Mouse (Mus musculus) regulatory T cell (primary cell): ENCODE data around the gene Gpatch1.

ENCODE experiments used
- in situ Hi-C: fragments of 300-600 bp; cut with MboI, MseI; formaldehyde crosslinking; loops from one replicate; pipeline ENCODE4 v1.15.1; 2025; ENCODE audit warnings: high pct_unique_total_duplicates

Gpatch1 gene

DNA sequence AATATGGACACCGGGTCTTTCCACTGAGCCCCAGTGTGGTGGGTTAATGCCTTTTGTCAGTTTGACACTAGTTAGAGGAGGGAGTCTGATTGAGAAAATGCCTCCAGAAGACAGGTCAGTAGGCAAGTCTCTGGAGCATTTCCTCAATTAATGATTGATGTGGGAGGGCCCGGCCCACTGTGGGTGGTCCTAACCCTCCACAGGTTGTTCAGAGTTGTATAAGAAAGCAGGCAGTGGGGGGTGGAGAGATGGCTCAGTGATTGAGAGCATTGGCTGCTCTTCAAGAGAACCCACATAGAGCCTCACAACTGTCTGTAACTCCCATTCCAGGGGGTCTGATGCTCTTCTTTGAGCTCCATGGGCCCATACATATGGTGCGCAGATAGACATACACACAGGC is 13.3 kb upstream of the Gpatch1 start:
- in situ Hi-C loops, result no loop called here

DNA sequence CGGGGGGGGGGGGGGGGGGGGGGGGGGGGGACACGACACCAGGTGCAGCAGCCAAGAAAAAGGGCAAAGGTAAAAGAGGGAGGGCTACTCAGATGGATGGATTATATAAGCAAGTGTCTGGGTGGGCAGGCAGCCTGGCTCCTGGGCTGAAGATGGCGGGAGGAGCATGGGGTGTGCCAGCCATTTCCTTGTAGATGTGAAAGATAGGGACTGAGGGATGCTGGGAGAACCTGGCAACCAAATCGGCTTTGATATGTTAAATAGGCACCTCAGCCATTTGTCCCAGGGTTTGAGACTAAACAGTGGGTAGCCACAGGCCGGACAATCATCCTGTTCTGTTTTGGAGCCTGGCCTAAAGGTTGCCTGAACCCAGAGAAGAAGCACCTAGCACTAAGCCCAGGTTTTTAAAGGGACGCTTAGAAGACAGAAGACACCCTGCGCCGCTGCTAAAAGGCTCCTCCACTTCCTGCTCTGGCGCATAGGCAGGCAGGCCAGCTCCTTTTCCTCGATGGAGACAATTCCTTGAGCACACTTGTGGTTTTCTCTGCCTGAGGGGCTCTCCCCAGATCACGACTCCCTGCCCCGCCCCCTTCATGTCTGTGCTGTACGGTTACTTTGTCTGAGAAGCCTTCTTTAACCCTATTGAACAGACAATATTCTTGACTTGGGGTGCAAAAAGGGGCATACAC is 4.6 kb upstream of the Gpatch1 start:
- in situ Hi-C loops, result no loop called here

DNA sequence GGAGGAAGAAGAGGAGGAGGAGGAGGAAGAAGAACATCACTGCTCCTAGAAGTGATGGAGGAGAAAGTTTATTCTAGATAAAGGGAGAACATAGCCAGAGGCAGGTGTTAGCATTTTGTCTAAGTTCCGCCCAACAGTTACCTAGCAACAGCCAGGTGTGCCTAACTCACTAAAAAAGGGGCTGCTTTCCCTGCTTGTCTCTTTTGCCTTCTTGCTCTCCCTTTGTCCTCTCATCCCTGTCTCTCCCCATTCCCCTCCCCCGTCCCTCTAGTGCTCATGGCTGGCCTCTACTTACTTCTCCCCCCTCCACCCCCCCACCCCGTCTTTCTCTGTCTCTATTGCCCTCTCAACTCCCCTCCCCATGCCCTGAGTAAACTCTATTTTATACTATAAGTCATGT is 3.9 kb upstream of the Gpatch1 start:
- in situ Hi-C loops, result no loop called here

DNA sequence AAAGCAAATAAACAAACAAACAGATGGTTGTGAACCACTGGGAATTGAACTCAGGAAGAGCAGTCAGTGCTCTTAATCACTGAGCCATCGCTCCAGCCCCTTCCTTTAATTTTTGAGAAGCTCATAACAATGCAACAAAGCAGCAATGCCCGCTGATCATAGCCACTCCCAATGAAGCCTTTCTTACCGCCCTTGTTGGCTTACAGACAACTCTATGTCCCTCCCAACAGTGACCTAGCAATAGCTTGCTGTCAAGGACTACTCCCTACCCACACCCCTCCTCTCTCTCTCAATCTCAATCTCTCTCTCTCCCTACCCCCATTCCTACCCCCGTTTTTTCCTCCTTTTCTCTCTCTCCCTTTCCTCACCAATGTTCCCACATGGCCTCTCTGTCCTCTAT is 1.5 kb upstream of the Gpatch1 start:
- in situ Hi-C loops, result loop anchor here (10.0 kb wide), 1 partner anchor 915 kb away; no protein-coding TSS in a partner anchor

DNA sequence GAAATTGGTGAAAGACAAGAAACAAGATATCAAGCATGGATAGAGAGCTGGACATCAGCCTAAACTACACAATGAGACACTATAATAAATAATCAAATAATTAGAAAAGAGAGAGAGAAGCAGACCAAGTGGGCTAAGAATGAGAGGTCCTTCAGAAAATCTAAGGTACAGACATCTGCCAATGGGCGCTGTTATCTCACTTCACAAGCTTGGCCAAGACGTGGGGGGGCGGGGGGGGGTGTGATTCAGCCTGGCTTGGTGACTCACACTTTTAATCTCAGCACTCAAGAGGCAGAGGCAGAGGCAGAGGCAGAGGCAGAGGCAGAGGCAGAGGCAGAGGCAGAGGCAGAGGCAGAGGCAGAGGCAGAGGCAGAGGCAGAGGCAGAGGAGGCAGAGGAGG is 981 bp upstream of the Gpatch1 start:
- in situ Hi-C loops, result loop anchor here (10.0 kb wide), 1 partner anchor 914 kb away; no protein-coding TSS in a partner anchor

DNA sequence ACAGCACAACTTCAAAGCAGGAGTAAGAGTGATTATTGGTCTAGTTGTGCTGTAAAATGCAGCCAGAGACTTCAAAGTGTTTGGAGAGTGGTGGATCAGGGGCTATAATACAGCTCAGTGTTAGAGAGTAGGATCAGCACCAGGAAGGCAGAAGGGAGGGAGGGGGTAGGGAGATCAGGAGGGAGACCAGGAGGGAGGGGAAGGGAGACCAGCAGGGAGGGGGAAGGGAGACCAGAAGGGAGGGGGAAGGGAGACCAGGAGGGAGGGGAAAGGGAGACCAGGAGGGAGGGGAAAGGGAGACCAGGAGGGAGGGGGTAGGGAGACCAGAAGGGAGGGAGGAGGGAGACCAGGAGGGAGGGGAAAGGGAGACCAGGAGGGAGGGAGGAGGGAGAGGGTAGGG is 4.1 kb downstream of the Gpatch1 start:
- in situ Hi-C loops, result loop anchor here (10.0 kb wide), 1 partner anchor 909 kb away; no protein-coding TSS in a partner anchor

DNA sequence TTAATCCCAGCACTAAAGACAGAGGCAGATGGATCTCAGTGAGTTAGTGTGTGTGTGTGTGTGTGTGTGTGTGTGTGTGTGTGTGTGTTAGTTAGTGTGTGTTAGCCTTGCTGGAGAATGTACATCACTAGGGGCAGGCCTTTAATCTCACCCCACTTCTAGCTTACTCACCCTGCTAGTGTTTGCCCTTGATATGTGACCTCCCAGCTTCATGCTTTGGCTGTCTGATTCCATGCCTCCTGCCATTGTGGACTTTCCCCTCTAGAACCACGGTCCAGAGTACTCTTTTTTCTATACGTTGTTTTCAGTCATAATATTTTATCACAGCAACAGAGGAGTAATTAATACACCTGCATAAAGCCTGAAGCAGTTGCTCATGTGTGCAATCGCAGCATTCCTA is 7.0 kb downstream of the Gpatch1 start:
- in situ Hi-C loops, result loop anchor here (10.0 kb wide), 1 partner anchor 906 kb away; no protein-coding TSS in a partner anchor

DNA sequence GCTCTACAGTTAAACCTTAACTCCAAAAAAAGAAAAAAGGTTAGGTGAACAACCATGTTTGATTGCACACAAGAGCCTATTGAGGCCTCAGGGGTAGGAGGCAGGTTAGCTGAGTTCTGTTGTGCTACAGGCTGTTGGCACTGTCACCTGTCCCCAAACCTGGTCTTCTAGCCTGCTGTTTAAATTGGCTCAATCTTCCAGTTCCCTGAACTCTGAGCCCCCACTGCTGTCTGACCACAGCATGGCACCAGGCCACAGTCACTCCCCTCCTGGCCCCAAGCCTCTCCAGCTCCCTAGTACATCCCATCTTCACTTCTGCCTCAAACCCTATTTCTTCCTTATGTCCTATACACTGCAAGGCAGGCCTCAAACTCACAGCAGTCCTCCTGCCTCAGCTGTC is 17.4 kb downstream of the Gpatch1 start:
- in situ Hi-C loops, result no loop called here

DNA sequence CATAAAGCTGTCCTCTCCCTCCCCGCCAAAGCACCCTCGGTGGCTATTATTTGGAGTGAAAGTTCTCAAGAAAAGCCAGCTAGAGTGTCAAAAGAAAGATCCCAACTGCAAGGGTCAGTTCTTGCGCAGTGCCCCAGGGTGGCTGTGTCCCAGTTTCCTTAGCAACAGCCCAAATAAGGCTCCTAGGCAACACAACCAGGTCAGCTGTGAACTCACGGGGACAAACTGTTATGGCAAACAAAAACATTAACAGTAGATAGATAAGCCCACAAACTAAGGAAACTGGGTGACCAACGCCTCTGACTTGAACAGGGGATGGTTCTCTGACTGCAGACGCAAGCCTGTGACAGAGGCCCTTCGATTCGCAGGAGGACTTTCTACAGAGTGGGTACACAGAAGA is 18.6 kb downstream of the Gpatch1 start:
- in situ Hi-C loops, result loop anchor here (5.0 kb wide), 1 partner anchor 93 kb away; no protein-coding TSS in a partner anchor

DNA sequence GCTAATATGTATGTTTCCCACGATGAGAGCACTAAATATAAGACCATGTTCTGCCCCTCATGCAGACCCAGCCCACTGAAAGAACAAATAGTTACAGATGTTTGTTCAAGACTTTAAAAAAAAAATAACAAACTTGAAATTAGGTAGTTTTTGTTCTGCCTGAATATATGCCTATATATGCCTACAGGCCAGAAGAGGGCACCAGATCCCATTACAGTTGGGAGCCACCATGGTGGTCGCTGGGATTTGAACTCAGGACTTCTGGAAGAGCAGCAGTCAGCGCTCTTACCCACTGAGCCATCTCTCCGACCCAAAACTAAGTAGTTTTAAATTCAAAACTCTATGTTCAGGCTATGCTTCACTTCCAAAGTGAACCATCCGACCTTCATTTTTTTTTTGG is 20.4 kb downstream of the Gpatch1 start:
- in situ Hi-C loops, result loop anchor here (5.0 kb wide), 1 partner anchor 94 kb away; no protein-coding TSS in a partner anchor

DNA sequence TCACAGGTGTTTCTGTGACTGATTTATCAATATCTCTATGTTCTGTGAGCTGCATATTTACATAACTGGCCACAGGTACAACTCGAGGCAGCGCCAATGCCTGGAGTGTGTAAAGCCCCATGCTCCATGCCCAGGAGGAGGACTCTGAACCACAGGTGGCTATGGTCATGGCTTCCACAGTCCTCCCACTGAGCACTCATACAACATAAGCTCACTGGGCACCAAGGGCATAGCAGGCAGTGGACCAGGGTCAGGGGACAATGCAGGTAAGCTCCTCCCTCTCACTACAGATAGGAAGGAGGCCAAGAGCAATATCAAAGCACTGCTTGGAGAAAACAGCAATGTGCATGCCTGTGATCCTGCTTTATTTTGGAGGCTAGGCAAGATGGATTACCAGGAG is 22.6 kb downstream of the Gpatch1 start:
- in situ Hi-C loops, result loop anchor here (5.0 kb wide), 1 partner anchor 97 kb away; no protein-coding TSS in a partner anchor

DNA sequence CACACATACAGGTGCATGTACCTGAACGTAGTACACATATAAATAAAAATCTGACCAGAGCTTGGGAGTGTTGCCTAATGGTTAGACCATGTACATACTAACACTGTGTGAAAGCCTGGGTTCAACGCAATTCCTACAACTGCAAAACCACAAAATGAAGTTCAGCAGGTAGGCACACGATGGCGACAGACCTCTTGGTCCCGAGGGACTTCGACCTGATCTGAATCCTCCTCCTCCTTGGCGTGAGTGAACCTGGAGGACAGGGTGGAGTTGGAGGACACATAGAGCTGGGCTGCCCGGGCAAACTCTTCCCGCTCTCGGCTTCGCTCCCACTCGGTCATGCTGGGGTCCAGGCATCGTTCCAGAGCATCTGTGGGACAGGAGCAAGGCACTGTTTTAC is 24.8 kb downstream of the Gpatch1 start:
- in situ Hi-C loops, result no loop called here

DNA sequence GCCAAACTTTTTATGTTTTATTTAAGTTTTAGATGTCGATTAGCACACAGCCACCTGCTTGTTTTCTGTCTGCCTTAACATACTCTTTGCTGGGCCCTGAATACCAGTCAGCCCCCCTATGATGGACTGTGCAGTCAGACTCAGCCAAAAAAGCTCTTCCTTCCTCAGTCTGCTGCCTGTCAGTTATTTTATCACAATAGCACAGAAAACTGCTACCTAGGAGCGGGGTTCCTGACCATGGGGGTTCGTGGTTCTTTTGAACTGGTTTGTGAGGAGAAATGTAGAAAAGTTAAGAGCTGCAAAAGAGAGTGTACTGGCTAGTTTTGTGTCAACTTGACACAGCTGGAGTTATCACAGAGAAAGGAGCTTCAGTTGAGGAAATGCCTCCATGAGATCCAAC is 39.3 kb downstream of the Gpatch1 start:
- in situ Hi-C loops, result no loop called here

DNA sequence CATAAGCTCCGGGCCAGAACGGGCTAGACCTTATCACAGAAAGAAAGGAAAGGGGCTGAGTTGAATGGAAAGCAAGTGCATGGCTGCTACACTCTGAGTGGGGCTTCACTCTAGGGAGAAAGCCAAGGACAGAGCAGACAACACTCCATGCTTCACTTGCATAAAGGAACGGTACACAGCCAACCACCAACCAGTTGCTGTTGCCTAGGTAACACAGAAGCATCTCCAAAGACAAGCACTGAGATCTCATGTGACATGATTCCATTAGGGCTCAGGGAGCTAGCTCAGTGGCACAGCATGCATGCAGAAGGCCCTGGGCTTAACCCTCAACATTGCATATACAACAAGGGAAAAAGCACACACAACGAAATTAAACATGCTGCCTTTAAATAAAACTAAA is 40.8 kb downstream of the Gpatch1 start:
- in situ Hi-C loops, result no loop called here

DNA sequence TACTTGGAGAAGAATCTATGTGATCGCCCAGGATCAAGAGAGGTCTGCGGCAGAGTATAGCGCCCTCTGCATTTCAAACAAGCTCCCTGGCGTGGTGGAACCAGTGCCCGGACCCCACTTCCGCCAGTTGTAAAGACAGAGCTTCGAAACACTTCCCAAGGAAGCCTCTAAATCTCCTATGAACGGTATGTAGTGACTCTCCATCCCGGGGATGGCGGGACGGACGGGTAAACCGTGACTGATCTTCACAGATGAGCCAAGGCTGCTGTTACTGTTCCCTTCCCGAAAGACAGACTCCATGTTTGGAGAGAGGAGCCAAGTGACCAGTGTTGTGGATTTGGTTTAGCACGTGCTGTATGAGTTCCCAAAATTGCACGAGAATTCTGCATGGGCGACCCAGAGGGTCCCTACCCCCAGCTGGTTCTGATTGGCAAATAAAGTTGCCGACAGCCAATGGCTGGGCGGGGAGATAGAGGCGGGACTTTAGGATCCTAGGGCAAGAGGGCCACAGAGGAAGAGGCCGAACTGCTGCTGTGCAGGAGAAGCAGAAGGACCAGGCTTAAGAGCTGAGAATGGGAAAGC is 48.7 kb downstream of the Gpatch1 start:
- in situ Hi-C loops, result loop anchor here (5.0 kb wide), 1 partner anchor 577 kb away; no protein-coding TSS in a partner anchor

DNA sequence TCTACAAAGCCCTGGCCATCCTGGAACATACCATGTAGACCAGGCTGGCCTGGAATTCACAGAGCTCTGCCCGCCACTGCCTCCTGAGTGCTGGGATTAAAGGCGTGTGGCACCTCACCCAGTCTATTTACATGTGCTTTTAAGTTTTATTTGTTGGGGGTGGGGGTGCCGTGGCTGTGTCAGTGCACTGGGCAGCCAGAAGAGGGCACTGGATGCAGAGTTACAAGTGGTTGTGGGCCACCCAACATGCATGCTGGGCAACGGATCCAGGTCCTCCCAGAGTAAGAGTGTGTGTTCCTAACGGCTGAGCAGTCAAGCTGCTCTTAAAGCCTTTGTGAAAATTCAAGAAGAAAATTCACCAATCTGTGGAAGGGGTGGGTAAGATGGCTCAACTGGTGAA is 50.4 kb downstream of the Gpatch1 start:
- in situ Hi-C loops, result loop anchor here (5.0 kb wide), 1 partner anchor 576 kb away; no protein-coding TSS in a partner anchor

DNA sequence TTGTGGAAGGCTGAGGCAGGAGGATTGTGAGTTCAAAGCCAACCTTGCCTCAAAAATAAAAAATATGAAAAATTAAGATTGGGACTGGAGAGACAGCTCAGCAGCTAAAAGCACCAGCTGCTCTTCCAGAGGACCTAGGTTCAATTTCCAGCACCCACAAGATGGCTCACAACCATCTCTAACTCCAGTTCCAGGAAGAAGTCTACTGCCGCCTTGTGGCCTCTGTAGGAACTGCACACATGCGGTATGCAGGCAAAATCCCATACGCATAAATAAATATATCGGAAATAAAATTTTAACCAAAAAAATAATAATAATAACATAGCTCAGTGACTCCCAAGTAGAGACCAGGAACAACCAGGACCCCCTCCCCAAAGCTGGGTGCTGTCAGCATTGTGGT is 51.6 kb downstream of the Gpatch1 start:
- in situ Hi-C loops, result loop anchor here (5.0 kb wide), 1 partner anchor 574 kb away; no protein-coding TSS in a partner anchor

DNA sequence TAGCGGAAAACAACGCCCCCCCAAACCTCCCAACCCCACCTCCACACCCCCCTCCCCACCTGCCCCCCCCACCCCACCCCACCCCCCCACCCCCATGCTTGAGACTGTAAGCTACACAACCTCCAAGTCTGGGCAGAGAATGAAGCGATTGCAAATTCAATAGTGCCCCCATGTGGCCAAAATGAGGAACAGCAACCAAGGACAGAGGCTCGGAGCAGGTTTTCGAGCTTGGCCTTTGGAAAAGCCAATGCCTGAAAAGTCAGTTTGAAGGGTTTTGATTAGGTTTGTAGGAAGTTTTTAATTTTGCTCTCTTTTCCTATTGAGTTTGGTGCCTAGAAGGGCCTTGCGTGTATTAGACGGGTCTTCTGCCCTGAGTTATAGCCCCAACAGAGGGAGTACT is 53.5 kb downstream of the Gpatch1 start:
- in situ Hi-C loops, result loop anchor here (5.0 kb wide), 1 partner anchor 572 kb away; no protein-coding TSS in a partner anchor

DNA sequence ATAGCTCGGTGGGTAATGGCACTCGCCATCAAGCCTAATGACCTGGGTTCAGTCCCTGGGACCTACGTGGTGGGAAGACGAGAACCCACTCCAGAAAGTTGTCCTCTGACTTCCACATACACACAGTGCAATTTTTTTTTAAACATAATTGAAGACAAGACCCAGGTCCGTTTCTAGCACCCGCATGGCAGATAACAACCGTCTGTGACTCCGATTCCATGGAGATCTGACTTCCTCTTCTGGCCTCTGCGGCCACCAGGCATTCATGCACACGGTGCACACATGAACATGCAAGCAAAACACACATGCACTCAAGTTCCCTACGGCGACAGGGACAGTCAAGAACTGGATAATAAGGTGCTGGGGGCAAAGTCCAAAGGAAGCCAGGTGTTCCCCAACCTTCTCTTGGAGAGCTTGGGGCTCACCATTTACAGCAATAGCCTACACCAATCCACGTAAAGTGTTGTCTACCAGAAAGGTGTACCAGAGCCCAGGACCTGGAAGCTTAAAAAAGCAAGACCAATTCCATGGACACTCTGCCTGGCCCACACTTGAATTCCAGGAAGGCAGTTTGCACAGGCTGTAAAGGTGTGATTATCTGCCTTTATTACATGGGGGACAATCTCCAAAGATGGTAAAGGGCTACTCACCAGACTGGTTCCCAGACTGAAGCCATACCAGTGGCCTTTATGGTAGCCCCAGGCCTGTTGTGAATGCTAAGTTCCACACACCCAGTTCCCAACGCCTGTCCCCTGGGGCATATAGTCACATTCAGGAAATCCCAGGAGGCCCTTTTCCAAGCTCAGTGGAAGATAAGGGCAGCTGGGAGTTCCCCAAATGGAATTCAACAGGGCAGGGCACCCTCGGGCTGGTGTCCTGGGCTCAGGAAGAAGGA is 54.4 kb downstream of the Gpatch1 start:
- in situ Hi-C loops, result no loop called here

DNA sequence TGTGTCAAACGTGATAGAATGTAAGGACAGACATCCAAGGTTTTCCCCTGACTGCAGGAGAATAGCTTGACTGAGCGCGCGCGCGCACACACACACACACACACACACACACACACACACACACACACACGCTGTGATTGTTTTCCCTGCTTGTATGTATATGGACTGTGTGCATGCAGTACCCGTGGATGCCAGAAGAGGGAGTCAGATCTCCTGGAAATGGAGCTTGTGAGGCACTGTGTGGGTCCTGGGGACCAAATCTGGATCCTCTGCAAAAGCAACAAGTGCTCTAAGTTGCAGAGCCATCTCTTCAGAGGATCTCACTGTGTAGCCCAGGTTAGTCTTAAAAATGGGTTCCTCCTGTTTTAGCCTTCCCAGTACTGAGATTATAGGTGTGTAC is 58.9 kb downstream of the Gpatch1 start:
- in situ Hi-C loops, result no loop called here

DNA sequence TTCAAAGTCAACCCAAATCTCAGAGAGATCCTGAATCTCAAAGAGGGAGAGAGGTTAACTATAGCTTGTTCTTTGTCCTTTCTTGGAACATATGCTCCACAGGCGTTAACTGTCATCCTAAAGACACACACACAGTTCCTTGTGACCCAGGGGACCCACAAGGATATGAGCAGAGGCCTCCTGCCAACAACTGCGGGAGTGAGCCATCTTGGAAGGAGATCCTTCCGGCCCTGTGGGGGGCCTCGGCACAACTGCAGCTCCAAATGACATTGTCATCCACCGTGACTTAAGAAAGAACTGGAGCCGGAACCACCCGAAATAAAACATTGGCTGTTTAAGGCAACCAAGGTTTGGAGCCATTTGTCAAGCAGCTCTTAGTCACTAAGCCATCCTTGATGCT is 59.9 kb downstream of the Gpatch1 start:
- in situ Hi-C loops, result no loop called here

DNA sequence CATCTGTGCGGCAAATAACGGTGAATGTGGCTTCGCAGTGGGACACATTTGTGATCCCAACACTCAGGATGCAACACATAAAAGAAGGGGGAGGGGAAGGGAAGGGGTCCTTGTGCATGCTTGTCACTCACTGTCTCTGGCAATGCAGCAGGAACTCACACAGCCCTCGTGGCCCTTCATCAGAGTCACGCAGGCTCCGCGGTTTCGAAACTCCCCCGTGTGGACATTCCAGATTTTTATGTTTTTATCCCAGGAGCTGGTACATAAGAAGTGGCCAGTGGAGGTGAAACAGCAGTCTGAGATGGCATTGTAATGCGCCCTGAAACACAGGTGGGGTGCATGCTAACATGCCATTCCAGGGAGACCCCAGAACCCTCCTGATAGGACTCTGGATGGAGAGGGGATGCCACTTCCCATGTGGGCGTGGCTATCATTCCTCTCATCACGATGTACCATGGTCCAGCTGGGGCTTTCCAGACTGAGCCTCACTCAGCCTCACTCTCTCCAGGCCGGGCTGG is 66.1 kb downstream of the Gpatch1 start:
- in situ Hi-C loops, result no loop called here
